Mouse (Mus musculus): Measurements from ENCODE around the gene Numb. TPM values are rescaled to one million over a fixed set of nuclear protein-coding genes. Genes with fewer than 3 reads are reported as not detected.

Numb gene
- polyA plus RNA-seq, 1 experiment = 155 TPM

DNA sequence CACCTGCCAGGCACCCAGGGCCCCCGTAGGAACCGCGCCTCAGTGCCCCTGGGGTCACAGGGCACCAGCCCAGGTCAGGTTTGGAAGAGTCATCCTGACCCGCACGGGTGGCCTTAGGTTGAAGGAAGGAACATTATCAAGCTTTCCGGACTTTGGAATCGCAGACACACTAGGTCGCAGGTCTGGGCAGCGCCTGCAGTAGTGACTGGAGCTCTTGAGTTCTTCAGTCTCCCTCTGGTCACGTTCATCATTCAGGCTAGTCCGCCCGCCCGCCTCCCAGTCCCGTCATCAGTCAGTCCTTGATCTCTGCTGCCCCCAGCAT, 157.7 kb downstream of the Numb start:
- TF ChIP-seq CTCF (IDR thresholded peaks at IDR 0.05; ENCODE audit: insufficient read depth, low read length) = no peak
- TF ChIP-seq POLR2A (IDR thresholded peaks at IDR 0.05; ENCODE audit: borderline replicate concordance, extremely low read depth, low read depth, low read length) = no peak
- 15% methylated on average over 14 of the region's 14 CpGs for WGBS
- Histone ChIP-seq H3K4me1 (ENCODE audit: control insufficient read depth, insufficient read depth, low read length) (peaks cover 3% of the 10 kb centered on the region; the same call in 1 of the 2 replicates), H3K4me3 (replicated peaks; ENCODE audit: extremely low read depth, low read depth, low read length) (no peak overlapping the region)
- peak; percentile 19 for DNase-seq

DNA sequence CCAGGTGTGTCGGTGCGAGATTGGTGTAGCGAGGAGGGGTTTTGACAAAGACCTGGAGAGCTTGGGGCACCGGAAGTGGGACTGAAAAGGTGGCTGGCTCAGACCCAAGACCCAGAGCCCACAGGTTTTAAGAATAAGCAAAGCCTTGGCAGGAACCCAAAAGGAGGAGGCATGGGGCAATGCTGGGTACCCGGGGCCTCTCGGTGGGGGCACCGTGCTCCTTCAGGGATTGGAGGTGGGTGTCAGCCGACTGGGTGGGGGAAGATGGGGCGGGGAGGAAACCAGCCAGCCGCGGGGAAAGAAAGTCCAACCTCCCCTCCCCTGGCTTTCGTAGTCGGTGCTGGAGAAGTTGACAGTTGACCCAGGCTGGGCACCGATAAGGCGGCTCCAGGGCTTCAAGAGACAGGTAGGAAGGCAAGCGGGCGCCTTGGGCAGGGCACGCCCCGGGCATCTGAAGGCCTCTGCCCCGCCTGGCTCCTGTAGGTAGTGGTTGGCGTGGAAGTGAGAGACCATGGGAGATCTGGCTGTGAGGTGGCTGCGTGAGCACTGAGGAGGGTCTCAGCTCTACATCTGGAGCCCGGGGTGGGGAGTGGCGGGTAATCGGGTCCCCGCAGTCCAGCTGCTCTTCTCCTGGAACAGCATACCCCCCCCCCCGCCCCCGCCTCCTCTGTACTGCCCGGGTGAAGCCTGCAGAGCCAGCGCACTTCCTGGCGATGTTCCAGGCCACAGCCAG, 158.3 kb downstream of the Numb start, which contains the start of gene Papln:
Gene Papln, plus strand, starts transcription at position 324 of the 733 bp plus-strand sequence.
- WGBS = 5% methylated on average over 28 of the region's 31 CpGs
- TF ChIP-seq CTCF (IDR thresholded peaks at IDR 0.05; ENCODE audit: insufficient read depth, low read length) (no peak), POLR2A (IDR thresholded peaks at IDR 0.05; ENCODE audit: borderline replicate concordance, extremely low read depth, low read depth, low read length) (no peak)
- peak; percentile 13 for DNase-seq
- Histone ChIP-seq H3K4me3 (replicated peaks; ENCODE audit: extremely low read depth, low read depth, low read length) (no peak within 1 kb of the TSS), H3K4me1 (ENCODE audit: control insufficient read depth, insufficient read depth, low read length) (peaks cover 3% of the 10 kb centered on the region; the same call in 1 of the 2 replicates)

DNA sequence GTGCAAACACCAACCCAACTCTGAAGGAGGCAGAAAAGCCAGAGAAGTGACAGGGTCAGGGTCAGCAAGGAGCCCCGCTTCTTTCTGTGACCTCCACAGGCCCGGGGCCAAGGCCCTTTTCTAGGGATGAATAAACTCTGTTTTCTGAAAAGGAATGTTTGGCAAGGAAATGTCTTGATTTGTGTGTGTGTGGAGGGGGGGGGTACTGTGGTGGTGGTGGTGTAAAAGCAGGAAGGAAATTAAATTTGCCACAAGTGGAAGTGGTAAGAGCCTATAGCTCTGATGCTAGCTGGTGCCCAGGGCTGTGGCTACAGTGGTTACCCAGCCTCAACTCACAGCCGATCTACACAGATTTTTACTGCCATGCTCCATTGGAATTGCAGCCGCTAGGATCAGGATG, 159.0 kb downstream of the Numb start:
- Histone ChIP-seq H3K4me1 (ENCODE audit: control insufficient read depth, insufficient read depth, low read length) (peaks cover 3% of the 10 kb centered on the region; the same call in 1 of the 2 replicates), H3K4me3 (replicated peaks; ENCODE audit: extremely low read depth, low read depth, low read length) (no peak overlapping the region)
- no peak for DNase-seq
- no peak for TF ChIP-seq POLR2A (IDR thresholded peaks at IDR 0.05; ENCODE audit: borderline replicate concordance, extremely low read depth, low read depth, low read length)
- TF ChIP-seq CTCF (IDR thresholded peaks at IDR 0.05; ENCODE audit: insufficient read depth, low read length) = no peak
- 27% methylated on average over 4 of the region's 4 CpGs for WGBS

DNA sequence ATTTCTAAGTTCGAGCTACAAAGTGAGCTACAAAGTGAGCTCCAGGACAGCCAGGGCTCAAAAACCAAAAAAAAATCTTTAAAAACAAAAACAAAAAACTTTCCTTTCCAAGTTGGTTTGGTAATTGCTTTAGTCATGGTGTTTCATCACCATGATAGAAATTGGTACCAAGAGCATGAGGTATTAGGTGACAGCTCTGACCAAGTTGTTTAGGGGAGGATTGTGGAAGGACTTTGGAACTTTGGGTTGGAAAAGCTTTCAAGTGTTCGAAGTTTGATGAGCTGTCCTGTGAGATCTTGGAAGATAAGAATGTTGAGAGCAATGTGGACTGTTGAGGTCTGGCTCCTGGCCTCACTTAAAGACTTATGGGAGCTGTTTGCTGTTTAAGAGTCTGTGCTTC, 161.5 kb downstream of the Numb start:
- no peak for DNase-seq
- Histone ChIP-seq H3K4me3 (replicated peaks; ENCODE audit: extremely low read depth, low read depth, low read length) (no peak overlapping the region), H3K4me1 (ENCODE audit: control insufficient read depth, insufficient read depth, low read length) (peaks cover 3% of the 10 kb centered on the region; the same call in 1 of the 2 replicates)
- TF ChIP-seq CTCF (IDR thresholded peaks at IDR 0.05; ENCODE audit: insufficient read depth, low read length) (no peak), POLR2A (IDR thresholded peaks at IDR 0.05; ENCODE audit: borderline replicate concordance, extremely low read depth, low read depth, low read length) (no peak)
- WGBS = 79% methylated on average over 2 of the region's 2 CpGs

DNA sequence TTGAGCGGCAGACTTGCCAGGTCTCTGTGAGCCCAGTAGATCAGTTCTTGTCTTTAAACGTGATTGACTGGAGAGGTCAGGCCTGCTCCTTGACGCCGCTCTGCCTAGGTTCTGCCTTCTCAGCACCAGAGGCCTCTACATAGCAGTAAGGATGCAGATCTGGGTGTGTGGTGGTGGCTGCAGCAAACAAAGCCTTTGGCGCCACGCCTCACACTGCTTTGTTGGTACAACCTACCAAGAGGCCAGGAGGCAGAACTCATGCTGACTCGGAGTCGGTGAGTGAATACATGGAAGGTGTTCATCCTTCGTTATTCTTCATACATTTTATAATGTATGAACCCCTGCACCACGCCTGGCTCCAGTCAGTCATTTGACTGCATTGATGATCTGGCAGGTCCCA, 163.0 kb downstream of the Numb start:
- peaks cover 3% of the 10 kb centered on the region; the same call in 1 of the 2 replicates for H3K4me1 ChIP-seq (ENCODE audit: control insufficient read depth, insufficient read depth, low read length)
- WGBS = 84% methylated on average over 10 of the region's 10 CpGs

DNA sequence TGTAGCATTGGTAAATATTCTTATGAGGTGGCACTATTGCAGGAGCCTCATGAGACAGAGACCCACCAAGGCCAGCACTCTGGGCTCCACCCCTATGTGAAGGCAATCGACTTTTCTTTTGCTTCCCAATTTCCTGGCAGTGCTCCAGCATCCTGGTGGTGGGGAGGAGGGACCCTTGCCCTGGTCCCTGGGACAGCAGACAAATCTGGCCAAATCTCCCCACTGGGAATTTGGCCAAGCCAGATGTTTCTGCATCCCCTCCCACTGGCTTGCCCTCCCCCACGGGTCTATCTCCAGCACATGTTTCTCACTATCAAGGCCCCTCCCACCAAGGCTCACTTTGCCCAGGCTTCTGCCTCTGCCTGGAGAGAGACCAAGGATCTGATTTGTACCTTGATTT, 169.2 kb downstream of the Numb start:
- Histone ChIP-seq H3K4me3 (replicated peaks; ENCODE audit: extremely low read depth, low read depth, low read length) (no peak overlapping the region), H3K4me1 (ENCODE audit: control insufficient read depth, insufficient read depth, low read length) (no peaks in the 10 kb centered on the region)
- 18% methylated on average over 2 of the region's 2 CpGs for WGBS
- no peak for DNase-seq
- TF ChIP-seq POLR2A (IDR thresholded peaks at IDR 0.05; ENCODE audit: borderline replicate concordance, extremely low read depth, low read depth, low read length) (no peak), CTCF (IDR thresholded peaks at IDR 0.05; ENCODE audit: insufficient read depth, low read length) (no peak)

More for the DNA sequence above, 163.0 kb downstream of the Numb start:
- no peak for DNase-seq
- H3K4me3 ChIP-seq (replicated peaks; ENCODE audit: extremely low read depth, low read depth, low read length) = no peak overlapping the region
- TF ChIP-seq CTCF (IDR thresholded peaks at IDR 0.05; ENCODE audit: insufficient read depth, low read length) = no peak
- no peak for TF ChIP-seq POLR2A (IDR thresholded peaks at IDR 0.05; ENCODE audit: borderline replicate concordance, extremely low read depth, low read depth, low read length)

DNA sequence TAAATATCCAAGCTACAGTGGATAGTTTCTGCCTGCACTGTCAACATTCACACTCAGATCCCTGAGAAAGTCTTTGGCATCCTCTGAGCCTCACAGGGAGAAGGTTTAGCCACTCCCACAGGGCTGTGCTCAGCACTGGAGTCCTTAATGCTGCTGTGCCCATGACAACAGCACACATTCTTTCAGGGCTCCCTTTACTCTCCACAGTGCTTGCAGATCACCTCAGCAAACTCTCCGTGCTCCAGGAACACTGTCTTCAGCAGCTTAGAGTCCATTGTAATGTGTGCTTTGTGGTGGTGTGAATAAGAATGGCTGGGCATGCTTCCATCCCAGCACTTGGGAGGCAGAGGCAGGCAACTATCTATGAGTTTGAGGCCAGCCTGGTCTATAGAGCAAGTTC, 172.5 kb downstream of the Numb start:
- Histone ChIP-seq H3K4me1 (ENCODE audit: control insufficient read depth, insufficient read depth, low read length) (no peaks in the 10 kb centered on the region), H3K4me3 (replicated peaks; ENCODE audit: extremely low read depth, low read depth, low read length) (no peak overlapping the region)
- TF ChIP-seq CTCF (IDR thresholded peaks at IDR 0.05; ENCODE audit: insufficient read depth, low read length) (no peak), POLR2A (IDR thresholded peaks at IDR 0.05; ENCODE audit: borderline replicate concordance, extremely low read depth, low read depth, low read length) (no peak)
- 54% methylated on average over 1 of the region's 1 CpGs for WGBS
- DNase-seq = no peak

Other genes with a start within 250 kb of the Numb start
- gene Psen1, start 233.8 kb downstream of the Numb start, polyA plus RNA-seq (2012; rRNA removed) = 18.2 and 27.3 TPM in 2 replicates
- 1.8 and 2.0 TPM in 2 replicates for gene Papln, start 158.3 kb downstream of the Numb start, polyA plus RNA-seq (2012; rRNA removed)
- gene Riox1, start 28.7 kb upstream of the Numb start, polyA plus RNA-seq (2012; rRNA removed) = 19.1 and 29.8 TPM in 2 replicates
- 0.05 TPM in 1 of 2 replicates, not detected in the other for gene Heatr4, start 62.9 kb upstream of the Numb start, polyA plus RNA-seq (2012; rRNA removed)
- gene Acot2, start 65.9 kb upstream of the Numb start, polyA plus RNA-seq (2012; rRNA removed) = 18.4 and 20.3 TPM in 2 replicates
- gene Acot1, start 87.6 kb upstream of the Numb start, polyA plus RNA-seq (2012; rRNA removed) = 28.8 and 29.2 TPM in 2 replicates
- 0.40 TPM in 2 replicates for gene Acot4, start 116.4 kb upstream of the Numb start, polyA plus RNA-seq (2012; rRNA removed)
- gene Gm49366, start 117.0 kb upstream of the Numb start, polyA plus RNA-seq (2012; rRNA removed) = not detected in 2 replicates
- gene Acot3, start 130.2 kb upstream of the Numb start, polyA plus RNA-seq (2012; rRNA removed) = not detected in 2 replicates
- not detected in 2 replicates for gene Acot5, start 147.4 kb upstream of the Numb start, polyA plus RNA-seq (2012; rRNA removed)
- 1.9 TPM in 2 replicates for gene Acot6, start 178.7 kb upstream of the Numb start, polyA plus RNA-seq (2012; rRNA removed)
- gene Dnal1, start 192.4 kb upstream of the Numb start, polyA plus RNA-seq (2012; rRNA removed) = 4.6 and 9.2 TPM in 2 replicates
- 0.84 and 1.3 TPM in 2 replicates for gene Pnma1, start 226.6 kb upstream of the Numb start, polyA plus RNA-seq (2012; rRNA removed)